Mouse (Mus musculus) CD4-positive, CD25-positive, alpha-beta regulatory T cell, adult 2 months (primary cell): ENCODE data around the gene Pld2.
"Not testable (repeated sequence)": the region's sequence is repeated elsewhere in the genome, so short reads cannot be mapped to it uniquely, and the experiment has no call there.

Experiments
- DNase-seq: peaks from one replicate; pipeline ENCODE4 v3.0.0-alpha.2; 2012; ENCODE audit warnings: low read depth, low spot score

Pld2 gene

GRCm38 (mm10) chr11:70539877-70540587 lies at the start of gene Pld2:
Pld2 (plus strand) TSS chr11:70540064.
- peak; percentile 89 for DNase-seq

- DNase-seq = peak; percentile 48
Observed at GRCm38 (mm10) chr11:70499566-70500475, 40.0 kb upstream of the Pld2 start.

- no peak for DNase-seq
Observed at GRCm38 (mm10) chr11:70500476-70500812, 39.4 kb upstream of the Pld2 start.

- no peak for DNase-seq
Observed at GRCm38 (mm10) chr11:70502018-70502417, 37.8 kb upstream of the Pld2 start.

- no peak for DNase-seq
Observed at GRCm38 (mm10) chr11:70504970-70505369, 34.9 kb upstream of the Pld2 start, which contains the start of gene Tm4sf5. Tm4sf5 (plus strand) TSS chr11:70505244.

GRCm38 (mm10) chr11:70506385-70506784 lies 33.5 kb upstream of the Pld2 start:
- peak; percentile 86 for DNase-seq

GRCm38 (mm10) chr11:70506962-70507515 lies 32.8 kb upstream of the Pld2 start:
- DNase-seq = no peak

GRCm38 (mm10) chr11:70509753-70510564 lies 29.9 kb upstream of the Pld2 start:
- peak; percentile 89 for DNase-seq

GRCm38 (mm10) chr11:70511242-70511641 lies 28.6 kb upstream of the Pld2 start:
- no peak for DNase-seq

- no peak for DNase-seq
Observed at GRCm38 (mm10) chr11:70511825-70512224, 28.0 kb upstream of the Pld2 start.

- DNase-seq = peak; percentile 64
Observed at GRCm38 (mm10) chr11:70512709-70513342, 27.0 kb upstream of the Pld2 start.

- DNase-seq = no peak
Observed at GRCm38 (mm10) chr11:70513520-70513919, 26.3 kb upstream of the Pld2 start.

- no peak for DNase-seq
Observed at GRCm38 (mm10) chr11:70514288-70514687, 25.6 kb upstream of the Pld2 start, which contains the start of gene Vmo1. Vmo1 (minus strand) TSS chr11:70514616.

- peak; percentile 73 for DNase-seq
Observed at GRCm38 (mm10) chr11:70516352-70516751, 23.5 kb upstream of the Pld2 start.

GRCm38 (mm10) chr11:70518436-70518835 lies 21.4 kb upstream of the Pld2 start:
- no peak for DNase-seq

GRCm38 (mm10) chr11:70518923-70519322 lies 20.9 kb upstream of the Pld2 start, which contains the start of gene Gltpd2:
Gltpd2 (plus strand) TSS chr11:70519196.
- DNase-seq = no peak

- no peak for DNase-seq
Observed at GRCm38 (mm10) chr11:70520178-70520769, 19.6 kb upstream of the Pld2 start.

GRCm38 (mm10) chr11:70523306-70523989 lies 16.4 kb upstream of the Pld2 start:
- not testable (repeated sequence) for DNase-seq

- no peak for DNase-seq
Observed at GRCm38 (mm10) chr11:70524782-70525181, 15.1 kb upstream of the Pld2 start.

- peak; percentile 96 for DNase-seq
Observed at GRCm38 (mm10) chr11:70525184-70525678, 14.6 kb upstream of the Pld2 start, which contains the start of gene Psmb6. Psmb6 (plus strand) TSS chr11:70525367.
